Mouse (Mus musculus) erythroblast, embryonic 14.5 days (primary cell): ENCODE measurements around the gene Pygo1. TPM values are rescaled to one million over a fixed set of nuclear protein-coding genes. Genes with fewer than 3 reads are reported as not detected.
A peak's percentile ranks its signal among the peaks of the same experiment; 100 is the strongest.

Experiments
- H3K27me3 ChIP-seq: 2 replicates; pipeline ENCODE4 v1.6.1; 2012; ENCODE audit warnings: inconsistent platforms; ENCODE audit not compliant: control insufficient read depth
- H3K36me3 ChIP-seq: 2 replicates; pipeline ENCODE4 v1.6.1; 2012; ENCODE audit warnings: mild to moderate bottlenecking, inconsistent platforms; ENCODE audit not compliant: control insufficient read depth
- H3K4me1 ChIP-seq: 2 replicates; pipeline ENCODE4 v1.6.1; 2012; ENCODE audit warnings: inconsistent platforms; ENCODE audit not compliant: control insufficient read depth
- H3K4me3 ChIP-seq: replicated peaks from 2 replicates; pipeline ENCODE3; 2012; ENCODE audit warnings: moderate library complexity, mild to moderate bottlenecking, inconsistent platforms
- H3K9me3 ChIP-seq: 2 replicates; pipeline ENCODE4 v1.6.1; 2012; ENCODE audit warnings: low read length, inconsistent platforms, mixed read lengths; ENCODE audit not compliant: control insufficient read depth
- GATA1 ChIP-seq: IDR thresholded peaks from 2 replicates; pipeline ENCODE4 v1.6.1; 2012; ENCODE audit warnings: low read length, inconsistent platforms, mixed read lengths
- TAL1 ChIP-seq: IDR thresholded peaks from 3 replicates; pipeline ENCODE4 v1.6.1; 2012; ENCODE audit warnings: low read length, inconsistent platforms, mixed read lengths
- polyA plus RNA-seq: library from polyadenylated mRNA; stranded (reverse); fragments of >175 nt; gene quantifications from 2 replicates; pipeline ENCODE4 v1.2.3, GENCODE M21; 2012

Pygo1 gene
- polyA plus RNA-seq, 1 experiment: not detected

GRCm38 (mm10) chr9:72975242-72975641 lies 49.8 kb downstream of the Pygo1 start:
- H3K4me3 ChIP-seq: no peak overlapping the region
- TF ChIP-seq TAL1: no peak
- no peak for TF ChIP-seq GATA1
- no peaks in the 10 kb centered on the region for H3K4me1 ChIP-seq
- H3K36me3 ChIP-seq: no peaks in the 10 kb centered on the region
- no peaks in the 10 kb centered on the region for H3K27me3 ChIP-seq
- no peaks in the 10 kb centered on the region for H3K9me3 ChIP-seq

- TF ChIP-seq TAL1 (no peak), GATA1 (no peak)
- Histone ChIP-seq H3K4me1 (peaks cover 23% of the 10 kb centered on the region), H3K4me3 (no peak overlapping the region), H3K27me3 (no peaks in the 10 kb centered on the region), H3K36me3 (no peaks in the 10 kb centered on the region), H3K9me3 (no peaks in the 10 kb centered on the region)
Observed at GRCm38 (mm10) chr9:72983066-72983465, 57.6 kb downstream of the Pygo1 start.

- Histone ChIP-seq H3K4me1 (peaks cover 23% of the 10 kb centered on the region), H3K27me3 (no peaks in the 10 kb centered on the region), H3K4me3 (peak within 1 kb of the TSS; percentile 91), H3K36me3 (no peaks in the 10 kb centered on the region), H3K9me3 (no peaks in the 10 kb centered on the region)
- TF ChIP-seq GATA1 (no peak), TAL1 (no peak)
Observed at GRCm38 (mm10) chr9:72985250-72986220, 60.1 kb downstream of the Pygo1 start, which contains the start of the genes Ccpg1os and Ccpg1. Ccpg1os (minus strand) TSS chr9:72985382. Ccpg1 (plus strand) TSS chr9:72985429.

GRCm38 (mm10) chr9:72987703-72988102 lies 62.3 kb downstream of the Pygo1 start:
- Histone ChIP-seq H3K4me3 (no peak overlapping the region), H3K9me3 (no peaks in the 10 kb centered on the region), H3K4me1 (peaks cover 23% of the 10 kb centered on the region), H3K36me3 (no peaks in the 10 kb centered on the region), H3K27me3 (no peaks in the 10 kb centered on the region)
- TF ChIP-seq GATA1 (no peak), TAL1 (no peak)

- TF ChIP-seq TAL1 (no peak), GATA1 (no peak)
- H3K4me1 ChIP-seq: peaks cover 23% of the 10 kb centered on the region
- no peaks in the 10 kb centered on the region for H3K36me3 ChIP-seq
- no peak overlapping the region for H3K4me3 ChIP-seq
- H3K27me3 ChIP-seq: no peaks in the 10 kb centered on the region
- H3K9me3 ChIP-seq: no peaks in the 10 kb centered on the region
Observed at GRCm38 (mm10) chr9:72988706-72989105, 63.3 kb downstream of the Pygo1 start.

GRCm38 (mm10) chr9:72991420-72991819 lies 66.0 kb downstream of the Pygo1 start:
- no peaks in the 10 kb centered on the region for H3K27me3 ChIP-seq
- peaks cover 4% of the 10 kb centered on the region for H3K4me1 ChIP-seq
- H3K9me3 ChIP-seq: no peaks in the 10 kb centered on the region
- no peaks in the 10 kb centered on the region for H3K36me3 ChIP-seq
- H3K4me3 ChIP-seq: no peak overlapping the region
- TF ChIP-seq TAL1 (no peak), GATA1 (no peak)

GRCm38 (mm10) chr9:72992576-72992975 lies 67.1 kb downstream of the Pygo1 start:
- Histone ChIP-seq H3K4me1 (no peaks in the 10 kb centered on the region), H3K36me3 (no peaks in the 10 kb centered on the region), H3K9me3 (no peaks in the 10 kb centered on the region), H3K4me3 (no peak overlapping the region), H3K27me3 (no peaks in the 10 kb centered on the region)
- TF ChIP-seq GATA1 (no peak), TAL1 (no peak)

- Histone ChIP-seq H3K4me3 (no peak overlapping the region), H3K9me3 (no peaks in the 10 kb centered on the region)
- TF ChIP-seq TAL1 (no peak), GATA1 (no peak)
Observed at GRCm38 (mm10) chr9:72996167-72996566, 70.7 kb downstream of the Pygo1 start.

GRCm38 (mm10) chr9:72996806-72997205 lies 71.4 kb downstream of the Pygo1 start:
- Histone ChIP-seq H3K9me3 (no peaks in the 10 kb centered on the region), H3K4me1 (no peaks in the 10 kb centered on the region), H3K4me3 (no peak overlapping the region), H3K27me3 (no peaks in the 10 kb centered on the region), H3K36me3 (no peaks in the 10 kb centered on the region)
- TF ChIP-seq GATA1 (no peak), TAL1 (no peak)

More at GRCm38 (mm10) chr9:72996167-72996566, 70.7 kb downstream of the Pygo1 start:
- no peaks in the 10 kb centered on the region for H3K36me3 ChIP-seq
- H3K27me3 ChIP-seq: no peaks in the 10 kb centered on the region
- no peaks in the 10 kb centered on the region for H3K4me1 ChIP-seq
